Mouse (Mus musculus) MN1 (cell line): Measurements from ENCODE around the gene Pitpnb.

Experiments
- DNase-seq: peaks from one replicate; pipeline ENCODE4 v3.0.0-alpha.2; 2016; ENCODE audit warnings: low spot score

The Pitpnb gene

DNA sequence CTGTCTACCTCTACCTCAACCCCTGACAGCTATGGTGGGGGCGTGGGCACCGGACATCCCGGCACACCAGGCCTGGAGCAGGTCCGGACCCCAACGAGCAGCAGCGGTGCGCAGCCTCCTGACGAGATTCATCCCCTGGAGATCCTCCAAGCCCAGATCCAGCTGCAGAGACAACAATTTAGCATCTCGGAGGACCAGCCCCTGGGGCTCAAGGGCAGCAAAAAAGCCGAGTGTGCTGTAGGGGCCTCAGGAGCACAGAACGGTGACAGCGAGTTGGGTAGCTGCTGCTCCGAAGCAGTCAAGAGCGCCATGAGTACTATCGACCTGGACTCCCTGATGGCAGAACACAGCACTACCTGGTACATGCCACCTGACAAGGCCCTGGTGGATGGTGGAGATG lies 90.9 kb downstream of the Pitpnb start:
- no peak for DNase-seq

DNA sequence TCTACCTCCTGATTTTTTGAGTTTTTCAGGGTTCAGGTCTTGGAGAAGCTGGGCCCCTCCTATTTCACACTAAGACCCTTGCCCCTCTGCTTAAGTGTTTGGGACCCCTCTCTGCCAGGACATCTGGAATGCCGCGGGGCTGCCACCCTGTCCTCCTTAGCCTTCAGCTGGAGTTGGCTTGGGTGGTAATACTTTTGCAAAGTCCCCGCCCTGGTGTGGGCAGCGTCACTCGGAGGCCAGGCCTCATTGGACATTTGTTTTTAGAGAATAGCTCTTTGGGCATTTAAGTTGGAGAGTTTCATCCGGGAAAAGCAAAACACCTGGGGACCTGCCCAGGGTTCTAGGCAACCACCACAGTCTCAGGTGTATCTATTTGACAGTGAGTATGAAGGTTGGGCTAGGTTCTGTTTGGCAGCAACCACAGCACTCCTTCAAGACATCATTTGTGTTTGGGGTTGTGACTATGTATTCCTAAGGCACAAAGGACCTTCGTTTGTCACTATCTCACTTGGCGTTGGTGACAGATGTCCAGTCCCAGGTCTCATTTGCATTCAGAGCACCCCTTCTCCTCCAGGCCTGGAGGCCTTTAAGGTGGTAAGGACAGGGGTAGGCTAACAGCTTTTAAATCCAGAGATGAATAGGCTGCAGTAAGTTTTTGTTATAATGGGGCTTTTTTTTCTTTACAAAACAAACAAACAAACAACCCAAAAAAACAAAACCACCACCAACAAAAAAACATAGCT lies 91.7 kb downstream of the Pitpnb start:
- DNase-seq = no peak

DNA sequence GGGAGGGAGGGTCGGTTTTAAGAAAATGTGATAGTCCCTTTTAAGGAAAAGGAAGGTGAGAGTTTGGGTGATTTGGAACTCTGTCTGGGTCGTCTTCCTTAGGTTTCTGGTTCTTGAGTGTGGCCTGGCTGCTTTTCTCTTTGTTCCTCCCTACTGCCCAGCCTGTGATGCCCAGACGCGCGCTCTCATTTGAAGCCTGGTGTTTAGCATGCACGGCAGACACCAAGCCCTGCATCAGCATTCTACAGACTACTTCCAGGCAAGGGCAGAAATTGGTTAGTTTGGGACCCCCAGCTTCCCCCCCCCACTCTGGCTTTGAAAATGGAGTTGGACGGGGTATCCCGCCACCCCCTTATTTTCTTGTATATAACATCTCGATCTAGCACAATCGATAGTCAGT lies 92.4 kb downstream of the Pitpnb start:
- no peak for DNase-seq

- DNase-seq = no peak
Observed at GRCm38 (mm10) chr5:111423616-111424015, 93.1 kb downstream of the Pitpnb start.

GRCm38 (mm10) chr5:111425813-111426212 lies 95.2 kb downstream of the Pitpnb start:
- DNase-seq = no peak

DNA sequence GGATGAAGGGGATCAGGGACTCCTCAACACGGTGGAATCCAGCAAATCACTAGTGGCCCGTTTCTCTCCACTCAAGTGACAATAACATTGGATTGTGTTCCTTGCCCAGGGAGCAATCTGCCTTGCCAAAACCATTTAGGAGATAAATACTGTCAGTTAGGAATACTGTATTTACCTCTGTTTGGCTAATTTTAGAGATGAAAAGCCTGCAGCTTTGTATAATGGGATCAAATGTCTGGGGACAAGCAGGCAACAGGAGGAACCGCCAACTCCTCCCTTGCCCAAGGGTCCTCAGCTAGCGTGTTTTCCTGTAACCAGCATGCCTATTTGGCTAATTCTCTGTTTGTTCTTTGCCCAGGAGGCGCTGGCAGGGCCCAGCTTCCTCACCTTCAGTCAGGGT lies 95.7 kb downstream of the Pitpnb start:
- no peak for DNase-seq

- no peak for DNase-seq
Observed at GRCm38 (mm10) chr5:111428882-111429281, 98.3 kb downstream of the Pitpnb start.

- DNase-seq = no peak
Observed at GRCm38 (mm10) chr5:111429726-111430125, 99.2 kb downstream of the Pitpnb start.

DNA sequence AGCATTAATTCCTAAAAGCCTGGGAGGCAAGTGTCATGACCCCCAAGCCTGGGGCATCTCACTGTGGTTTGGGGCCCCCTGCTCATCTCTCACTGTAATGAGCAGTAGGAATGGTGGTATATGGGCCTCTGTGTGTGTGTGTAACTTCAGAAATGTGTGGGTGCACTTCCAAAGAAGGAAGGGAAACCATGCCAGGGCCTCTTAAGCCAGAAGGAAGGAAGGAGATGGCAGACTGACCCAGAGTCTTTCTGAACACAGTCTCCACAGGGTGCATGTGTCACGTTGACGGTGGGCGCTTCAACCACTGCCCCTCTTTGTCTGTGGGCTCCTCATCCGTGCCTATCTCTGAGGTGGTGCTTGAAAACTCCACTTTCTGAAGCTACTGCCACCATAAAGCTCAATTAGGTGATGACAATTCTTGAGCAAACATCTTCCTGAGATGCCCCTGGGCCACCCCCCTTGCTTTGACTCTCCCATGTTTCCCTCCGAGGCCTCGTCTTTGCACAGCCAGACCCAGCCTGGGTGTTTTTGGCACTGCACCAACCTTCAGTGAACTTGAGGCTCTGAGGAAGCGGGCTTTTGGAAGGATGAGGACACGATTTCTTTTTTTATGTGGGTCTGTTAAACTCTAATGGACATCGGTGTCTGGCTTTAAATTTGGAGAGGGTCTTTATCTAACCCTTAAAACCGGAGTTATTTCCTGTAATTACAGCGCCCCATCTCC lies 100.6 kb downstream of the Pitpnb start:
- no peak for DNase-seq

- no peak for DNase-seq
Observed at GRCm38 (mm10) chr5:111432842-111433241, 102.3 kb downstream of the Pitpnb start.

- DNase-seq = no peak
Observed at GRCm38 (mm10) chr5:111434342-111434842, 103.8 kb downstream of the Pitpnb start.

- no peak for DNase-seq
Observed at GRCm38 (mm10) chr5:111436260-111436659, 105.7 kb downstream of the Pitpnb start.

- no peak for DNase-seq
Observed at GRCm38 (mm10) chr5:111437205-111437604, 106.6 kb downstream of the Pitpnb start.
